Mouse (Mus musculus): ENCODE results near the gene Vstm2l.

GRCm38 (mm10) chr2:157957707-157958108 is 43.3 kb downstream of the Vstm2l start:
- TF ChIP-seq POLR2A (IDR thresholded peaks at IDR 0.05; ENCODE audit: insufficient read length, low read depth) = no peak
- TF ChIP-seq CEBPB (IDR thresholded peaks at IDR 0.05; ENCODE audit: insufficient read depth, poor library complexity, severe bottlenecking) = no peak
- no peak for TF ChIP-seq TCF3 (IDR thresholded peaks at IDR 0.05; ENCODE audit: insufficient read length, low read depth)
- TF ChIP-seq SRF (IDR thresholded peaks at IDR 0.05; ENCODE audit: control insufficient read depth, insufficient read length, low read depth) = no peak
- no peak for TF ChIP-seq USF1 (IDR thresholded peaks at IDR 0.05; ENCODE audit: low read depth)
